8 mouse cellular contexts compared by ENCODE assay signal in genomic region chr15:89088607-89089247, GRCm38 (mm10). TPM values are rescaled to one million over a fixed set of nuclear protein-coding genes. Genes with fewer than 3 reads are reported as not detected.
DNase-seq lines count a peak whose midpoint lies in the region; ATAC-seq and TF ChIP-seq lines count a peak whose summit lies in the region.

Gene Selenoo, plus strand, starts transcription at chr15:89089084.

- H3K4me3 ChIP-seq in forebrain, embryonic 16.5 days (replicated peaks; ENCODE audit: low read length) = peak within 1 kb of the TSS; percentile 89
- H3K4me3 ChIP-seq in layer of hippocampus, adult 2 months = peak within 1 kb of the TSS; percentile 85
- H3K4me3 ChIP-seq in lung, embryonic 14.5 days (ENCODE audit: low read depth, low read length) = peak within 1 kb of the TSS; percentile 91
- peak within 1 kb of the TSS; percentile 88 for H3K4me3 ChIP-seq in olfactory bulb, adult 2 months (ENCODE audit: insufficient read depth, low read depth, low read length)
- peak within 1 kb of the TSS; percentile 66 for H3K4me3 ChIP-seq in thymus, adult 2 months (ENCODE audit: control insufficient read depth, insufficient read depth, low read length)

- TF ChIP-seq POLR2A in olfactory bulb, adult 2 months (IDR thresholded peaks at IDR 0.05; ENCODE audit: insufficient read depth, low read depth, low read length) = peak; percentile 93
- peak; percentile 73; the same call in 1 of the 2 replicates for TF ChIP-seq POLR2A in thymus, adult 2 months (IDR thresholded peaks at IDR 0.05; ENCODE audit: control insufficient read depth, extremely low read depth, insufficient read depth, low read length, poor library complexity)

- H3K9me3 ChIP-seq in forebrain, embryonic 16.5 days (ENCODE audit: control insufficient read depth, low read length) = no peaks in the 10 kb centered on the region
- no peaks in the 10 kb centered on the region for H3K9me3 ChIP-seq in lung, embryonic 14.5 days (ENCODE audit: low read depth, low read length)

- peak within 1 kb of the TSS; percentile 97 for H3K4me2 ChIP-seq in forebrain, embryonic 16.5 days (ENCODE audit: low read length)
- peak within 1 kb of the TSS; percentile 97 for H3K4me2 ChIP-seq in lung, embryonic 14.5 days

- peaks cover 18% of the 10 kb centered on the region for H3K4me1 ChIP-seq in forebrain, embryonic 16.5 days (replicated peaks; ENCODE audit: control insufficient read depth, insufficient read depth, low read length)
- peaks cover 4% of the 10 kb centered on the region; the same call in 1 of the 2 replicates for H3K4me1 ChIP-seq in lung, embryonic 14.5 days (ENCODE audit: insufficient read depth)
- H3K4me1 ChIP-seq in olfactory bulb, adult 2 months (ENCODE audit: control insufficient read depth, insufficient read depth, low read length) = peaks cover 4% of the 10 kb centered on the region
- H3K4me1 ChIP-seq in thymus, adult 2 months (replicated peaks; ENCODE audit: control insufficient read depth, insufficient read depth, low read length) = peaks cover 13% of the 10 kb centered on the region

- intact Hi-C loops in heart, postnatal 36 days (cut with DNase I) = loop anchor here (1.0 kb wide), 1 partner anchor 11 kb away; no protein-coding TSS in a partner anchor

- TF ChIP-seq CTCF in layer of hippocampus, adult 2 months (conservative IDR thresholded peaks at IDR 0.05) = no peak
- TF ChIP-seq CTCF in lung, embryonic 14.5 days (IDR thresholded peaks at IDR 0.05; ENCODE audit: low read depth) = no peak
- no peak for TF ChIP-seq CTCF in olfactory bulb, adult 2 months (IDR thresholded peaks at IDR 0.05; ENCODE audit: insufficient read depth, low read depth, low read length)
- no peak for TF ChIP-seq CTCF in thymus, adult 2 months (IDR thresholded peaks at IDR 0.05; ENCODE audit: borderline replicate concordance, control insufficient read depth, extremely low read depth, insufficient read depth, low read length, poor library complexity)

- H3K9ac ChIP-seq in forebrain, embryonic 16.5 days (replicated peaks; ENCODE audit: low read depth, low read length) = peak within 1 kb of the TSS; percentile 93
- H3K9ac ChIP-seq in lung, embryonic 14.5 days = peak within 1 kb of the TSS; percentile 89

- peak; percentile 62 for DNase-seq in ES-CJ7 (ENCODE audit: low read depth, low spot score)
- peak; percentile 93 for DNase-seq in cerebellum, adult 11-12 months
- peak; percentile 89 to 93 for DNase-seq in heart, postnatal 36 days
- peak; percentile 88 to 91 for DNase-seq in layer of hippocampus, adult 2 months (ENCODE audit: low spot score in 2 of 2)
- peak; percentile 95 for DNase-seq in lung, embryonic 14.5 days
- DNase-seq in thymus, adult 2 months = peak; percentile 83

- peak within 1 kb of the TSS; percentile 61 for H3K27ac ChIP-seq in forebrain, embryonic 16.5 days (ENCODE audit: low read length)
- H3K27ac ChIP-seq in layer of hippocampus, adult 2 months = peak within 1 kb of the TSS; percentile 95
- peak within 1 kb of the TSS; percentile 58 for H3K27ac ChIP-seq in lung, embryonic 14.5 days (ENCODE audit: low read depth)
- peak within 1 kb of the TSS; percentile 58; the same call in 1 of the 2 replicates for H3K27ac ChIP-seq in olfactory bulb, adult 2 months (ENCODE audit: insufficient read depth, low read depth, low read length)
- H3K27ac ChIP-seq in thymus, adult 2 months (ENCODE audit: control insufficient read depth, insufficient read depth, low read length) = no peak within 1 kb of the TSS

- H3K27me3 ChIP-seq in forebrain, embryonic 16.5 days (replicated peaks; ENCODE audit: control insufficient read depth, insufficient read depth, low read length) = no peaks in the 10 kb centered on the region
- H3K27me3 ChIP-seq in lung, embryonic 14.5 days (ENCODE audit: insufficient read depth, low read length) = no peaks in the 10 kb centered on the region
- no peaks in the 10 kb centered on the region for H3K27me3 ChIP-seq in thymus, adult 2 months (ENCODE audit: control insufficient read depth, insufficient read depth, low read length)

- peak; percentile 93 for ATAC-seq in forebrain, embryonic 16.5 days
- ATAC-seq in lung, embryonic 14.5 days (ENCODE audit: insufficient read depth) = peak; percentile 97

- H3K36me3 ChIP-seq in forebrain, embryonic 16.5 days (ENCODE audit: control insufficient read depth, insufficient read depth) = peaks cover 24% of the 10 kb centered on the region
- H3K36me3 ChIP-seq in lung, embryonic 14.5 days (ENCODE audit: insufficient read depth) = peaks cover 46% of the 10 kb centered on the region
- peaks cover 9% of the 10 kb centered on the region; the same call in 1 of the 2 replicates for H3K36me3 ChIP-seq in thymus, adult 2 months (ENCODE audit: control insufficient read depth, insufficient read depth, low read length)

- 2% methylated on average over 37 of the region's 38 CpGs for WGBS in forebrain, embryonic 16.5 days
- WGBS in lung, embryonic 14.5 days = 2% methylated on average over 38 of the region's 38 CpGs
- 1% methylated on average over 38 of the region's 38 CpGs for WGBS in olfactory bulb, adult 2 months
- 2% methylated on average over 38 of the region's 38 CpGs for WGBS in thymus, adult 2 months

RNA-seq across cellular contexts. Expression of gene Selenoo, which starts in this region (rescaled TPM):
- 22.2 and 24.2 TPM in 2 replicates for polyA plus RNA-seq in forebrain, embryonic 16.5 days (2015; fragmentation: Nextera tagmentation; extraction: Ambion mirVana)
- 10 to 100 TPM; 15.4 to 17.1 TPM for total RNA-seq in heart, postnatal 36 days (2021)
- 10 to 100 TPM; 21.2 to 22.0 TPM for total RNA-seq in layer of hippocampus, adult 2 months (2021)
- polyA plus RNA-seq in lung, embryonic 14.5 days (2014; fragmentation: Nextera tagmentation; extraction: Ambion mirVana) = 18.7 and 21.5 TPM in 2 replicates
- polyA plus RNA-seq in olfactory bulb, adult 2 months (2012; ENCODE audit: insufficient read depth, insufficient read length, low replicate concordance, missing spikeins) = not detected in 2 replicates
- 62.4 and 70.5 TPM in 2 replicates for polyA plus RNA-seq in thymus, adult 2 months (2012; rRNA removed)
